Comparison of ENCODE assay signal across 8 mouse cellular contexts in genomic region chr2:170131981-170132460, GRCm38 (mm10). TPM values are rescaled to one million over a fixed set of nuclear protein-coding genes. Genes with fewer than 3 reads are reported as not detected.
DNase-seq lines count a peak whose midpoint lies in the region; ATAC-seq and TF ChIP-seq lines count a peak whose summit lies in the region.

No protein-coding gene starts in this region.

- H3K27me3 ChIP-seq in neural tube, embryonic 11.5 days (ENCODE audit: control insufficient read depth, insufficient read depth, low read length), result no peaks in the 10 kb centered on the region
- H3K27me3 ChIP-seq in embryonic facial prominence, embryonic 12.5 days, result no peaks in the 10 kb centered on the region
- H3K27me3 ChIP-seq in intestine, postnatal 0 days (replicated peaks; ENCODE audit: control insufficient read depth, insufficient read depth, low read length), result no peaks in the 10 kb centered on the region

- ATAC-seq in neural tube, embryonic 11.5 days (ENCODE audit: insufficient read depth, low FRiP score, low TSS enrichment), result no peak
- ATAC-seq in embryonic facial prominence, embryonic 12.5 days (ENCODE audit: insufficient number of reproducible peaks, insufficient read depth, low FRiP score, low TSS enrichment), result no peak
- ATAC-seq in intestine, postnatal 0 days, result no peak

- peak overlapping the region; percentile 3; the same call in 1 of the 2 replicates for H3K9ac ChIP-seq in neural tube, embryonic 11.5 days (ENCODE audit: low read length)
- no peak overlapping the region for H3K9ac ChIP-seq in embryonic facial prominence, embryonic 12.5 days
- H3K9ac ChIP-seq in intestine, postnatal 0 days (ENCODE audit: low read depth, low read length), result peak overlapping the region; percentile 95; the same call in 1 of the 2 replicates

- peak overlapping the region; percentile 60 for H3K4me2 ChIP-seq in neural tube, embryonic 11.5 days (ENCODE audit: low read depth)
- peak overlapping the region; percentile 61 for H3K4me2 ChIP-seq in embryonic facial prominence, embryonic 12.5 days (replicated peaks)
- H3K4me2 ChIP-seq in intestine, postnatal 0 days (replicated peaks; ENCODE audit: low read depth), result peak overlapping the region; percentile 74

- H3K4me3 ChIP-seq in neural tube, embryonic 11.5 days (ENCODE audit: low read depth, low read length), result peak overlapping the region; percentile 91; the same call in 1 of the 2 replicates
- peak overlapping the region; percentile 92 for H3K4me3 ChIP-seq in embryonic facial prominence, embryonic 12.5 days
- peak overlapping the region; percentile 94 for H3K4me3 ChIP-seq in intestine, postnatal 0 days (ENCODE audit: low read depth, low read length)

- H3K4me1 ChIP-seq in neural tube, embryonic 11.5 days (ENCODE audit: control insufficient read depth, insufficient read depth, low read length), result peaks cover 14% of the 10 kb centered on the region
- H3K4me1 ChIP-seq in embryonic facial prominence, embryonic 12.5 days, result peaks cover 39% of the 10 kb centered on the region
- peaks cover 12% of the 10 kb centered on the region for H3K4me1 ChIP-seq in intestine, postnatal 0 days (replicated peaks; ENCODE audit: control insufficient read depth, insufficient read depth, low read length)

- no peaks in the 10 kb centered on the region for H3K9me3 ChIP-seq in neural tube, embryonic 11.5 days (ENCODE audit: control insufficient read depth, low read length)
- no peaks in the 10 kb centered on the region for H3K9me3 ChIP-seq in embryonic facial prominence, embryonic 12.5 days
- no peaks in the 10 kb centered on the region for H3K9me3 ChIP-seq in intestine, postnatal 0 days (ENCODE audit: control insufficient read depth)

- H3K36me3 ChIP-seq in neural tube, embryonic 11.5 days (ENCODE audit: control insufficient read depth, insufficient read depth, low read length), result no peaks in the 10 kb centered on the region
- H3K36me3 ChIP-seq in embryonic facial prominence, embryonic 12.5 days, result no peaks in the 10 kb centered on the region
- no peaks in the 10 kb centered on the region for H3K36me3 ChIP-seq in intestine, postnatal 0 days (ENCODE audit: control insufficient read depth, insufficient read depth)

- WGBS in neural tube, embryonic 11.5 days, result 6% methylated on average over 10 of the region's 10 CpGs
- 6% methylated on average over 10 of the region's 10 CpGs for WGBS in embryonic facial prominence, embryonic 12.5 days
- WGBS in intestine, postnatal 0 days, result 7% methylated on average over 10 of the region's 10 CpGs

- no peak for TF ChIP-seq CTCF in intestine, postnatal 0 days (IDR thresholded peaks at IDR 0.05; ENCODE audit: low read depth)

- intact Hi-C loops in left cerebral cortex, postnatal 25 days (cut with DNase I), result loop anchor here (5.0 kb wide), 3 partner anchors 90 to 365 kb away; partner anchors contain the start of genes Cyp24a1 and Pfdn4

- no peak overlapping the region for H3K27ac ChIP-seq in neural tube, embryonic 11.5 days (ENCODE audit: low read depth, low read length)
- no peak overlapping the region for H3K27ac ChIP-seq in embryonic facial prominence, embryonic 12.5 days
- peak overlapping the region; percentile 96; the same call in 1 of the 2 replicates for H3K27ac ChIP-seq in intestine, postnatal 0 days (ENCODE audit: low read depth, low read length)

- no peak for DNase-seq in neural tube, embryonic 11.5 days (ENCODE audit: low spot score)
- DNase-seq in neural tube, embryonic 10.5 days (ENCODE audit: extremely low spot score, low spot score), result no peak
- DNase-seq in retina, embryonic 14.5 days (ENCODE audit: low spot score), result peak; percentile 51
- DNase-seq in cerebellum, adult 8-10 months, result no peak
- DNase-seq in layer of hippocampus, postnatal 25 days (ENCODE audit: extremely low spot score in 1 of 2, low spot score in 1 of 2), result no peak
- no peak for DNase-seq in left cerebral cortex, postnatal 25 days (ENCODE audit: low spot score in 2 of 2)

RNA-seq across cellular contexts. Expression of gene Zfp217, which starts 15.9 kb away (rescaled TPM):
- polyA plus RNA-seq in neural tube, embryonic 11.5 days (2014; fragmentation: Nextera tagmentation; extraction: Ambion mirVana), result 3.5 and 3.6 TPM in 2 replicates
- polyA plus RNA-seq in embryonic facial prominence, embryonic 12.5 days (2016; fragmentation: Nextera tagmentation; extraction: Ambion mirVana), result 4.5 and 4.9 TPM in 2 replicates
- polyA plus RNA-seq in intestine, postnatal 0 days (2015; fragmentation: Nextera tagmentation; extraction: Ambion mirVana), result 2.2 TPM in 2 replicates
- total RNA-seq in layer of hippocampus, postnatal 25 days (2021), result 1 to 10 TPM; 2.6 to 5.4 TPM
- 1 to 10 TPM; 2.4 to 3.0 TPM for total RNA-seq in left cerebral cortex, postnatal 25 days (2021)
